Mouse (Mus musculus) limb, embryonic 15.5 days (tissue): Measurements from ENCODE around the gene Gabrr1. TPM values are rescaled to one million over a fixed set of nuclear protein-coding genes. Genes with fewer than 3 reads are reported as not detected.

Experiments
- ATAC-seq: fragments of 200-750 bp; cut with Nextera tagmentation; 2 replicates; pipeline ENCODE4 v1.8.0; 2017; ENCODE audit warnings: low read depth, moderate TSS enrichment; ENCODE audit not compliant: insufficient number of reproducible peaks, low FRiP score, low TSS enrichment
- H3K27ac ChIP-seq: fragments of 300-500 bp; sonication (generic); 2 replicates; pipeline ENCODE4 v1.5.1; 2015; ENCODE audit warnings: moderate library complexity, mild to moderate bottlenecking, inconsistent platforms
- H3K27me3 ChIP-seq: fragments of 300-500 bp; sonication (generic); 2 replicates; pipeline ENCODE4 v1.6.1; 2015; ENCODE audit warnings: inconsistent platforms
- H3K36me3 ChIP-seq: fragments of 300-500 bp; sonication (generic); 2 replicates; pipeline ENCODE4 v1.6.1; 2015; ENCODE audit warnings: inconsistent platforms
- H3K4me1 ChIP-seq: fragments of 300-500 bp; sonication (generic); 2 replicates; pipeline ENCODE4 v1.6.1; 2015; ENCODE audit warnings: inconsistent platforms
- H3K4me2 ChIP-seq: fragments of 300-500 bp; sonication (generic); 2 replicates; pipeline ENCODE4 v1.6.1; 2015; ENCODE audit warnings: mild to moderate bottlenecking, inconsistent platforms
- H3K4me3 ChIP-seq: fragments of 300-500 bp; sonication (generic); 2 replicates; pipeline ENCODE4 v1.5.1; 2015; ENCODE audit warnings: mild to moderate bottlenecking, inconsistent platforms
- H3K9ac ChIP-seq: fragments of 300-500 bp; sonication (generic); 2 replicates; pipeline ENCODE4 v1.6.1; 2015; ENCODE audit warnings: inconsistent platforms
- H3K9me3 ChIP-seq: fragments of 300-500 bp; sonication (generic); 2 replicates; pipeline ENCODE4 v1.6.1; 2016; ENCODE audit warnings: inconsistent platforms
- WGBS: fragments of 180-500 bp; shearing (Covaris S2); methylation state at CpG from one replicate; pipeline ENCODE4 v1.1.7; 2015; 5-methylcytosine and 5-hydroxymethylcytosine counted together
- polyA plus RNA-seq: library from polyadenylated mRNA; unstranded; fragments of >200 nt; fragmentation: Nextera tagmentation; extraction: Ambion mirVana; gene quantifications from 2 replicates; pipeline ENCODE4 v1.2.1, GENCODE M21; 2015

The Gabrr1 gene
- polyA plus RNA-seq, 1 experiment from 2014 or later, result 0.06 TPM

GRCm38 (mm10) chr4:33152087-33153038 lies 20.0 kb downstream of the Gabrr1 start:
- H3K27ac ChIP-seq, result no peak overlapping the region
- no peak overlapping the region for H3K9ac ChIP-seq
- H3K9me3 ChIP-seq, result no peaks in the 10 kb centered on the region
- H3K4me1 ChIP-seq, result no peaks in the 10 kb centered on the region
- 88% methylated on average over 26 of the region's 26 CpGs for WGBS
- H3K4me3 ChIP-seq, result no peak overlapping the region
- no peak for ATAC-seq
- H3K27me3 ChIP-seq, result 0 out of 2 replicates have a peak, but pooled peaks cover 2% of the 10 kb centered on the region
- no peaks in the 10 kb centered on the region for H3K36me3 ChIP-seq
- no peak overlapping the region for H3K4me2 ChIP-seq

GRCm38 (mm10) chr4:33183477-33183876 lies 51.2 kb downstream of the Gabrr1 start:
- H3K4me1 ChIP-seq, result peaks cover 3% of the 10 kb centered on the region; the same call in 1 of the 2 replicates
- no peak overlapping the region for H3K4me2 ChIP-seq
- H3K36me3 ChIP-seq, result no peaks in the 10 kb centered on the region
- no peak overlapping the region for H3K4me3 ChIP-seq
- no peaks in the 10 kb centered on the region for H3K27me3 ChIP-seq
- no peak for ATAC-seq
- H3K27ac ChIP-seq, result no peak overlapping the region
- no peaks in the 10 kb centered on the region for H3K9me3 ChIP-seq
- WGBS, result 75% methylated on average over 5 of the region's 5 CpGs
- no peak overlapping the region for H3K9ac ChIP-seq

- Histone ChIP-seq H3K4me2 (peak overlapping the region; percentile 89), H3K9ac (no peak overlapping the region), H3K4me1 (peaks cover 12% of the 10 kb centered on the region; the same call in 1 of the 2 replicates), H3K9me3 (no peaks in the 10 kb centered on the region), H3K4me3 (peak overlapping the region; percentile 61), H3K36me3 (no peaks in the 10 kb centered on the region), H3K27me3 (no peaks in the 10 kb centered on the region), H3K27ac (no peak overlapping the region)
- 17% methylated on average over 9 of the region's 9 CpGs for WGBS
- ATAC-seq, result no peak
These were observed 55.8 kb downstream of the Gabrr1 start for GRCm38 (mm10) chr4:33188164-33188563.

GRCm38 (mm10) chr4:33188781-33189734 lies 56.7 kb downstream of the Gabrr1 start:
- Histone ChIP-seq H3K9me3 (no peaks in the 10 kb centered on the region), H3K27ac (peak overlapping the region; percentile 91)
- WGBS, result under 1% methylated on average over 120 of the region's 123 CpGs

GRCm38 (mm10) chr4:33189735-33190036 lies 57.4 kb downstream of the Gabrr1 start, which contains the start of gene Pm20d2:
TSS of gene Pm20d2 (minus strand) at chr4:33189737.
- H3K27ac ChIP-seq, result peak within 1 kb of the TSS; percentile 91
- H3K4me1 ChIP-seq, result peaks cover 12% of the 10 kb centered on the region; the same call in 1 of the 2 replicates
- WGBS, result 16% methylated on average over 6 of the region's 6 CpGs
- no peak for ATAC-seq
- H3K4me3 ChIP-seq, result peak within 1 kb of the TSS; percentile 61
- H3K4me2 ChIP-seq, result peak within 1 kb of the TSS; percentile 89
- H3K9ac ChIP-seq, result peak within 1 kb of the TSS; percentile 39
- no peaks in the 10 kb centered on the region for H3K36me3 ChIP-seq
- no peaks in the 10 kb centered on the region for H3K9me3 ChIP-seq
- H3K27me3 ChIP-seq, result no peaks in the 10 kb centered on the region

More at GRCm38 (mm10) chr4:33188781-33189734, 56.7 kb downstream of the Gabrr1 start:
- no peaks in the 10 kb centered on the region for H3K36me3 ChIP-seq
- H3K4me2 ChIP-seq, result peak overlapping the region; percentile 89
- peak; percentile 84 for ATAC-seq
- peaks cover 12% of the 10 kb centered on the region; the same call in 1 of the 2 replicates for H3K4me1 ChIP-seq
- no peaks in the 10 kb centered on the region for H3K27me3 ChIP-seq
- peak overlapping the region; percentile 39 for H3K9ac ChIP-seq
- peak overlapping the region; percentile 61 for H3K4me3 ChIP-seq

- Histone ChIP-seq H3K9me3 (no peaks in the 10 kb centered on the region), H3K4me3 (no peak overlapping the region), H3K4me1 (no peaks in the 10 kb centered on the region), H3K4me2 (no peak overlapping the region), H3K9ac (no peak overlapping the region), H3K27me3 (no peaks in the 10 kb centered on the region), H3K36me3 (no peaks in the 10 kb centered on the region), H3K27ac (no peak overlapping the region)
- no peak for ATAC-seq
- 22% methylated on average over 2 of the region's 2 CpGs for WGBS
These were observed 65.8 kb downstream of the Gabrr1 start for GRCm38 (mm10) chr4:33198117-33198516.

- Histone ChIP-seq H3K9me3 (no peaks in the 10 kb centered on the region), H3K4me3 (no peak overlapping the region), H3K36me3 (no peaks in the 10 kb centered on the region), H3K27ac (no peak overlapping the region), H3K27me3 (no peaks in the 10 kb centered on the region), H3K4me2 (no peak overlapping the region), H3K9ac (no peak overlapping the region), H3K4me1 (peaks cover 7% of the 10 kb centered on the region)
- 6% methylated on average over 4 of the region's 4 CpGs for WGBS
- ATAC-seq, result no peak
These were observed 72.4 kb downstream of the Gabrr1 start for GRCm38 (mm10) chr4:33204682-33205081.

- Histone ChIP-seq H3K4me2 (no peak overlapping the region), H3K4me1 (peaks cover 9% of the 10 kb centered on the region), H3K9ac (no peak overlapping the region), H3K4me3 (no peak overlapping the region), H3K9me3 (no peaks in the 10 kb centered on the region), H3K36me3 (no peaks in the 10 kb centered on the region), H3K27ac (no peak overlapping the region), H3K27me3 (no peaks in the 10 kb centered on the region)
- ATAC-seq, result no peak
- WGBS, result 66% methylated on average over 2 of the region's 2 CpGs
These were observed 75.2 kb downstream of the Gabrr1 start for GRCm38 (mm10) chr4:33207551-33207950.

- peak within 1 kb of the TSS; percentile 95 for H3K4me2 ChIP-seq
- H3K27ac ChIP-seq, result peak within 1 kb of the TSS; percentile 69
- H3K9me3 ChIP-seq, result no peaks in the 10 kb centered on the region
- peaks cover 9% of the 10 kb centered on the region for H3K4me1 ChIP-seq
- H3K4me3 ChIP-seq, result peak within 1 kb of the TSS; percentile 71
- no peak; the same call in 1 of the 2 replicates for ATAC-seq
- 1% methylated on average over 65 of the region's 65 CpGs for WGBS
- peak within 1 kb of the TSS; percentile 73 for H3K9ac ChIP-seq
- H3K27me3 ChIP-seq, result no peaks in the 10 kb centered on the region
- no peaks in the 10 kb centered on the region for H3K36me3 ChIP-seq
These were observed 76.8 kb downstream of the Gabrr1 start, which contains the start of gene Srsf12 for GRCm38 (mm10) chr4:33208881-33209841. TSS of gene Srsf12 (plus strand) at chr4:33208991.
